Mouse (Mus musculus) forebrain, embryonic 11.5 days (tissue): ENCODE measurements around the gene Trpv1. TPM values are rescaled to one million over a fixed set of nuclear protein-coding genes. Genes with fewer than 3 reads are reported as not detected.
A peak's percentile ranks its signal among the peaks of the same experiment; 100 is the strongest.

Source experiments
- ATAC-seq: fragments of 200-750 bp; cut with Nextera tagmentation; replicated peaks from 2 replicates; pipeline ENCODE4 v1.8.0; 2017; ENCODE audit warnings: moderate TSS enrichment; ENCODE audit not compliant: low FRiP score
- DNase-seq: peaks from one replicate; pipeline ENCODE4 v3.0.0-alpha.2; 2017; ENCODE audit warnings: low spot score
- H3K27ac ChIP-seq: fragments of 300-500 bp; sonication (generic); 2 replicates; pipeline ENCODE4 v1.5.1; 2014; ENCODE audit warnings: low read depth, low read length
- H3K27me3 ChIP-seq: fragments of 300-500 bp; sonication (generic); 2 replicates; pipeline ENCODE4 v1.6.1; 2014; ENCODE audit warnings: mild to moderate bottlenecking, low read length, mixed read lengths; ENCODE audit not compliant: control insufficient read depth, insufficient read depth
- H3K36me3 ChIP-seq: fragments of 300-500 bp; sonication (generic); 2 replicates; pipeline ENCODE4 v1.6.1; 2014; ENCODE audit warnings: mild to moderate bottlenecking, low read length, moderate library complexity, mixed read lengths; ENCODE audit not compliant: control insufficient read depth, insufficient read depth
- H3K4me1 ChIP-seq: fragments of 300-500 bp; sonication (generic); replicated peaks from 2 replicates; pipeline ENCODE4 v1.6.1; 2014; ENCODE audit warnings: low read length, mixed read lengths; ENCODE audit not compliant: control insufficient read depth, insufficient read depth
- H3K4me2 ChIP-seq: fragments of 300-500 bp; sonication (generic); 2 replicates; pipeline ENCODE4 v1.6.1; 2014; ENCODE audit warnings: low read depth, mild to moderate bottlenecking, low read length, moderate library complexity, mixed read lengths; ENCODE audit not compliant: severe bottlenecking
- H3K4me3 ChIP-seq: fragments of 300-500 bp; sonication (generic); 2 replicates; pipeline ENCODE4 v1.5.1; 2014; ENCODE audit warnings: low read depth, low read length
- H3K9ac ChIP-seq: fragments of 300-500 bp; sonication (generic); 2 replicates; pipeline ENCODE4 v1.6.1; 2014; ENCODE audit warnings: low read length
- H3K9me3 ChIP-seq: fragments of 300-500 bp; sonication (generic); 2 replicates; pipeline ENCODE4 v1.6.1; 2016; ENCODE audit warnings: low read length, mixed read lengths; ENCODE audit not compliant: control insufficient read depth
- WGBS: fragments of 180-500 bp; shearing (Covaris S2); extraction: QIAGEN DNeasy Blood & Tissue Kit; methylation state at CpG from one replicate; pipeline ENCODE4 v1.1.7; 2014; 5-methylcytosine and 5-hydroxymethylcytosine counted together
- polyA plus RNA-seq: library from polyadenylated mRNA; unstranded; fragments of >200 nt; fragmentation: Nextera tagmentation; extraction: Ambion mirVana; gene quantifications from 2 replicates; pipeline ENCODE4 v1.2.1, GENCODE M21; 2014

The Trpv1 gene
- polyA plus RNA-seq: not detected in 2 replicates

- Histone ChIP-seq H3K36me3 (no peaks in the 10 kb centered on the region), H3K9ac (no peak within 1 kb of the TSS), H3K4me3 (no peak within 1 kb of the TSS), H3K27me3 (no peaks in the 10 kb centered on the region), H3K9me3 (peaks cover under 1% of the 10 kb centered on the region; the same call in 1 of the 2 replicates), H3K4me2 (no peak within 1 kb of the TSS), H3K27ac (no peak within 1 kb of the TSS), H3K4me1 (no peaks in the 10 kb centered on the region)
- 94% methylated on average over 5 of the region's 5 CpGs for WGBS
- DNase-seq (no peak), ATAC-seq (no peak)
Measured at GRCm38 (mm10) chr11:73233992-73234391, at the start of gene Trpv1. Gene Trpv1 (plus strand): TSS chr11:73234292.

GRCm38 (mm10) chr11:73185872-73186615 lies 48.0 kb upstream of the Trpv1 start:
- Histone ChIP-seq H3K9me3 (no peaks in the 10 kb centered on the region), H3K4me1 (no peaks in the 10 kb centered on the region), H3K27me3 (no peaks in the 10 kb centered on the region), H3K9ac (no peak overlapping the region), H3K36me3 (no peaks in the 10 kb centered on the region; the same call in 1 of the 2 replicates), H3K27ac (no peak overlapping the region), H3K4me3 (no peak overlapping the region), H3K4me2 (no peak overlapping the region)
- ATAC-seq (no peak), DNase-seq (no peak)
- 93% methylated on average over 10 of the region's 10 CpGs for WGBS

GRCm38 (mm10) chr11:73187231-73187630 lies 46.9 kb upstream of the Trpv1 start:
- no peak overlapping the region for H3K9ac ChIP-seq
- no peaks in the 10 kb centered on the region for H3K9me3 ChIP-seq
- H3K4me1 ChIP-seq: no peaks in the 10 kb centered on the region
- 92% methylated on average over 6 of the region's 6 CpGs for WGBS
- H3K36me3 ChIP-seq: no peaks in the 10 kb centered on the region; the same call in 1 of the 2 replicates
- DNase-seq: no peak
- H3K27ac ChIP-seq: no peak overlapping the region
- H3K4me2 ChIP-seq: no peak overlapping the region
- H3K4me3 ChIP-seq: no peak overlapping the region
- no peaks in the 10 kb centered on the region for H3K27me3 ChIP-seq
- ATAC-seq: no peak

GRCm38 (mm10) chr11:73193047-73193446 lies 41.0 kb upstream of the Trpv1 start:
- Histone ChIP-seq H3K9me3 (no peaks in the 10 kb centered on the region), H3K4me3 (no peak overlapping the region), H3K4me2 (no peak overlapping the region), H3K36me3 (no peaks in the 10 kb centered on the region; the same call in 1 of the 2 replicates), H3K27me3 (no peaks in the 10 kb centered on the region), H3K4me1 (no peaks in the 10 kb centered on the region), H3K27ac (no peak overlapping the region), H3K9ac (no peak overlapping the region)
- WGBS: 75% methylated on average over 6 of the region's 6 CpGs
- DNase-seq: no peak
- ATAC-seq: no peak

GRCm38 (mm10) chr11:73194444-73194843 lies 39.6 kb upstream of the Trpv1 start:
- no peaks in the 10 kb centered on the region for H3K9me3 ChIP-seq
- ATAC-seq: no peak
- H3K4me1 ChIP-seq: peaks cover under 1% of the 10 kb centered on the region; the same call in 1 of the 2 replicates
- H3K27ac ChIP-seq: no peak overlapping the region
- no peak overlapping the region for H3K4me2 ChIP-seq
- no peaks in the 10 kb centered on the region for H3K36me3 ChIP-seq
- H3K4me3 ChIP-seq: no peak overlapping the region
- 76% methylated on average over 2 of the region's 2 CpGs for WGBS
- H3K27me3 ChIP-seq: no peaks in the 10 kb centered on the region
- H3K9ac ChIP-seq: no peak overlapping the region
- no peak for DNase-seq

GRCm38 (mm10) chr11:73198190-73198589 lies 35.9 kb upstream of the Trpv1 start:
- 7% methylated on average over 1 of the region's 1 CpGs for WGBS
- ATAC-seq (no peak), DNase-seq (no peak)
- Histone ChIP-seq H3K4me1 (peaks cover 4% of the 10 kb centered on the region; the same call in 1 of the 2 replicates), H3K27me3 (no peaks in the 10 kb centered on the region), H3K9me3 (no peaks in the 10 kb centered on the region), H3K9ac (peak overlapping the region; percentile 63; the same call in 1 of the 2 replicates), H3K4me2 (peak overlapping the region; percentile 89), H3K27ac (no peak overlapping the region), H3K36me3 (no peaks in the 10 kb centered on the region), H3K4me3 (peak overlapping the region; percentile 47)

GRCm38 (mm10) chr11:73198603-73199229 lies 35.4 kb upstream of the Trpv1 start, which contains the start of gene Ctns:
Gene Ctns (minus strand): TSS chr11:73199042.
- Histone ChIP-seq H3K4me1 (peaks cover 4% of the 10 kb centered on the region; the same call in 1 of the 2 replicates), H3K9me3 (no peaks in the 10 kb centered on the region), H3K36me3 (no peaks in the 10 kb centered on the region), H3K27me3 (no peaks in the 10 kb centered on the region), H3K9ac (peak within 1 kb of the TSS; percentile 63), H3K4me3 (peak within 1 kb of the TSS; percentile 47), H3K4me2 (peak within 1 kb of the TSS; percentile 89), H3K27ac (no peak within 1 kb of the TSS)
- ATAC-seq (peak; percentile 95), DNase-seq (peak; percentile 83)
- WGBS: 2% methylated on average over 22 of the region's 22 CpGs

GRCm38 (mm10) chr11:73199230-73199712 lies 34.8 kb upstream of the Trpv1 start, which contains the start of gene Shpk:
Gene Shpk (plus strand): TSS chr11:73199460.
- Histone ChIP-seq H3K4me1 (peaks cover 4% of the 10 kb centered on the region; the same call in 1 of the 2 replicates), H3K4me3 (peak within 1 kb of the TSS; percentile 47), H3K27ac (no peak within 1 kb of the TSS), H3K4me2 (peak within 1 kb of the TSS; percentile 89), H3K9me3 (no peaks in the 10 kb centered on the region), H3K27me3 (no peaks in the 10 kb centered on the region), H3K36me3 (no peaks in the 10 kb centered on the region), H3K9ac (peak within 1 kb of the TSS; percentile 63)
- ATAC-seq: peak; percentile 97
- peak; percentile 95 for DNase-seq
- WGBS: under 1% methylated on average over 32 of the region's 32 CpGs
